Mouse (Mus musculus): ENCODE results near the gene Gm20388.
"Not testable (repeated sequence)": the region's sequence is repeated elsewhere in the genome, so short reads cannot be mapped to it uniquely, and the experiment has no call there.

Gm20388 gene

GRCm38 (mm10) chr8:120368191-120368590 lies 457.6 kb downstream of the Gm20388 start:
- DNase-seq (ENCODE audit: low read depth, low spot score): not testable (repeated sequence)

DNA sequence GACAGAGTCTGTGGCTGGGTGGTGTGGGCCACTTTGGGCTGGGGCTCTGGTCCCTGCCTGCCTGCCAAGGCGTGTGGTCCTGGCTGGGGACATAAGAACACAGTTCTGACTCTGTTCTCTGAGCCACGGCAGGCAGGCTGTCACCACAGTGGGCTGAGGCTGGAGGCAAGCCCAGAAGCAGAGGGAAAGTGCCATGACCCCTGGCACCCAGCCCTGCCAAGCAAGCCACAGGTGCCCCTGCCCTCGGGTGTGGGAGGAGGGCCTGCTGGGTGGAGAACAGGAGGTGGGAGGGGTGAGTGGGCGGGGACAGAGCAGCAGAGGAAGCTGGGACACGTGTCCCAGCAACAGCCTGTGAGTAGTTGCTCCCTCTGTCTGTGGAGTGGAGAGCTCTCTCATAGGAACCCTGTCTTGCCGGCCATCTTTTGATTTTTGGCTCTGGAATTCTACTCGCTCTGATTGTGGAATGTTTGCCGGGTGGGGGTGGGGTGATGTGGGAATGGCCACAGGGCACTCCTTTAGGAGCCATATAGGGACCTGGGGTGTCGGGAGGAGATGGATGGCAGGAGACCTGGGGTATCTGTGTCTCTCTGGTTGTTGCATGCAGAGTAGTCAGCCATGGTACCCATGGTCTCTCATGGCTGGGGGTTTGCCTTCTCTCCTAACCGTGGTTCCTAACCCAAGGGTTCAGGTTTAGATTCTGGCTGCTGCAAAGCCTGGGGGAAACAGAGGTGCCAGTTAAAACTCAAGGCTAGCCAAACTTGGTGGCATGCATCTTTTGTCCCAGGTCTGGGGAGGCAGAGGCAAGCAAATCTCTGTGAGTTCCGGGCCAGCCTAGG lies 458.4 kb downstream of the Gm20388 start:
- peak; percentile 43 for DNase-seq (ENCODE audit: low read depth, low spot score)

DNA sequence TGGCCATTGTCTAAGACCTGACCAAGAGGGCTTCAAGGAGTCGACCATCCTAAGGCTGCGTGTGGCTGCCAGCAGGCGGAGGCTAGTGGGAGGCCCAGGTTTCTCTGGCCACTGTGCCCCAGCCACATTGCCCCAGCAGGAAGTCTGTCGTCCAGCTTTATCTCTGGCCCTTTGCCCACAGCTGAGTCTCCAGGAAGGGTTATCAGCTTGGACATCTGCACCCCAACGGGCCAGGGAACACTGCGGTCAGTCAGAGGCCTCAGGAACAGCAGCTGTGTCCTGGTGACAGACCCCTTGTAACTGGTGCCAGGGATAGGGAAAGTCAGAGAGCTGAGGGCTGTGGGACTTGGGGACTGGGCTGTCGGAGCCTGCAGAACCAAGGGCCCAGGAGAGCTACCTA lies 459.3 kb downstream of the Gm20388 start:
- DNase-seq (ENCODE audit: low read depth, low spot score): no peak

- no peak for DNase-seq (ENCODE audit: low read depth, low spot score)
These were observed 459.8 kb downstream of the Gm20388 start for GRCm38 (mm10) chr8:120370461-120370860.

GRCm38 (mm10) chr8:120371146-120371545 lies 460.5 kb downstream of the Gm20388 start:
- no peak for DNase-seq (ENCODE audit: low read depth, low spot score)

DNA sequence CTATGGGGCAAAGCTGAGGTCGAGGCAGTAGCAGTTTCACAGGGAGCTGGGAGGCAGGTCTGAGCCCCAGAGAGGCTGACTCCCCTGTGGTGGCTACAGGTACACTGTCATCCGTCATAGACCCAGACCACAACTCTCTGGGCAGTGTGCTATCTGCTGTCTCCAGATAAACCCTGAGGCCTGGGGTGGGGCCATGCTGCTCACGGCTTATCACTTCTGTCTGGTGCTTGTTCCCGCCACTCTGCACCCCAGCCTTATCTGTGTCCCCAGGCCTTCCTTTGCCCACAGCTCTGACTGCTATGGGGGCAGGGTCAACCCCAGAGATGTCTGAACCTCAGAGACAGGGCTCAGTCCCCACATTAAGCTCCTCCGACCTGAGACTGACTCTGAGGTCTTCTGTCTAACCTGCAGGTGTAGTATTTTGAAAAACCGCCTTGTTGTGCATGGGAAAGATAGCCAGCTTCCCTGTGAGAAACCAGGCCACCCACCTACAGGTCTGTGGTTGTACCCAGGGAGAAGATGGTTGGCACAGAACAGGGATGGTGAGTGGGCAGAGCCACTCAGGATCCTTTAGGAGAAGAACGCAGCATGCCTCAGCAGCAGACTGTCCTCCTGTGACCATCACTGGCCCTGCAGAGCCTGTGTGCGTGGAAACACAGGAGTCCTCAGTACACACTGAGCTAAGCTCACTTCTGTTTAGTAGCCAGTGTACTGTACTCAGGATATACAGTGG lies 461.2 kb downstream of the Gm20388 start:
- DNase-seq (ENCODE audit: low read depth, low spot score): no peak

DNA sequence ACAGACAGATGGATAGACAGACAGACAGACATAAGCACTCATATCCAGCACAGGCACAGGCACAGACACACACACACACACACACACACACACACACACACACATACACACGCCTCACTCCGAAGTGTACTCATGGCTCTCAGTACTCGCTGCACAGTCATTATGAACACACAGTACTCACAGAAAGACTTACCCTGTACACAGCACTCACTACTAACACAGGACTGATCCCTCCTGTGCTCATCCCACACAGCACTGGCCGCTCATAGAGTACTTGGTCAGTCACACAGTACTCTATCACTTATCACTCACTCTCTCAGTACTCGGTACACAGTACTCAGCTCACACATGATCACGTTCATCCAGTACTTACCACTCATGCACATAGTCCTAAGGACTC lies 462.0 kb downstream of the Gm20388 start:
- no peak for DNase-seq (ENCODE audit: low read depth, low spot score)

- DNase-seq (ENCODE audit: low read depth, low spot score): no peak
These were observed 463.0 kb downstream of the Gm20388 start for GRCm38 (mm10) chr8:120373621-120374020.

DNA sequence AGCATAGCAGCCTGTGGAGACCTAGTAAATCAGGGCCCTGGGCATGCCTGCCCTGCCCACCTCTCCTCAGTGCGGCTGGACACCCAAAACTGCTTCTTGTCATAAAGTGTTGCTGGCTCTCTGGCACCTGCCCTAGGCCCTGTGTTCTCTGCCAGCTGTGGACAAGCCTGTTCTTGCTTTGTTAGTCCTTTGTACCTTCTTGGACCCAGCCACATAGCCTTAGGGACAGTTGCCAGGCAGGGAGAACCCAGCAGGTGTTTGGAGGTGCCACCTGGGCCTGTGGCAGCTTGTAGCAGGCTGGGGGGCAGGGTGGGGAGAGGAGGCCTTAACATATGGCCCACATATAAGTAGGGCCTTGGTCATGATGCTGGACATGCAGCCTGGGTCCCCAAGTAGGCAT lies 463.4 kb downstream of the Gm20388 start:
- no peak for DNase-seq (ENCODE audit: low read depth, low spot score)

GRCm38 (mm10) chr8:120374514-120374913 lies 463.9 kb downstream of the Gm20388 start:
- no peak for DNase-seq (ENCODE audit: low read depth, low spot score)

DNA sequence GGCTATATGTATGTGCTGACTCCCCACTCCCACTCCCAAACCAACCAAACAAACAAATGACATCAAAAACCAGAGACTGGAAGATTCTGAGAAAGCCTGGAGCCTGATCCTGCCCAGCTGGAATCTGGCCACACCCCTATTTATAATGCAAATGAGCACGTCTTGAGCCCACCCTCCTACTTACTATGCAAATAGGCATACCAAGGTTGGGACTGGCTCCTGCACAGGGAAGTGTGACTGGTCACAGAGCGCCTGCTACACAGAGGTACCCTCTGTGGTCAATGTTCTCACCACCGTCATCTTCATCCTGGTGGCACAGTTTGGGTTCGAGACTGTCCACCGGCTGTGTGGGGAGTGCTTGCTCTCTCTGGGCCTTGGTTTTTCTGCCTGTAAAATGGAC lies 464.5 kb downstream of the Gm20388 start:
- no peak for DNase-seq (ENCODE audit: low read depth, low spot score)

DNA sequence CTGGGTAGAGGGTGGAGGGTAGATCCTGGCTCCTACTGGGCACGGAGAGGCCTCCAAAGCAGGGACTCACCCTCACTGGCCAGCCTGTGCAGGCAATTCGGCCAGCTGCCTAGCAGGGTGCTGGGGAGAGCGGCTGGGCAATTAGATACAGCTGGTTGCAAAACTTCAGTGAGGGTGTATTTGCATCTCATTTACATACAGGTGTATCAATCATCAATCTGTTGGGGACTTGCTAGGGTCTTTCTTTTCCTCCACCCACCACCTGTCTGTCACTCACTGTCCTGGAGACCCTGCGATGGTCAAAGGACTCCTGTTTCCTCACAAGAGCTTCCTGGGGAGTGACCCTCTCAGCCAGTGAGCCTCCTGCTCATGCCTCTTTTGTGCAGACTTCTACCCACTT lies 465.6 kb downstream of the Gm20388 start:
- no peak for DNase-seq (ENCODE audit: low read depth, low spot score)

- no peak for DNase-seq (ENCODE audit: low read depth, low spot score)
These were observed 466.5 kb downstream of the Gm20388 start for GRCm38 (mm10) chr8:120376847-120377802.

DNA sequence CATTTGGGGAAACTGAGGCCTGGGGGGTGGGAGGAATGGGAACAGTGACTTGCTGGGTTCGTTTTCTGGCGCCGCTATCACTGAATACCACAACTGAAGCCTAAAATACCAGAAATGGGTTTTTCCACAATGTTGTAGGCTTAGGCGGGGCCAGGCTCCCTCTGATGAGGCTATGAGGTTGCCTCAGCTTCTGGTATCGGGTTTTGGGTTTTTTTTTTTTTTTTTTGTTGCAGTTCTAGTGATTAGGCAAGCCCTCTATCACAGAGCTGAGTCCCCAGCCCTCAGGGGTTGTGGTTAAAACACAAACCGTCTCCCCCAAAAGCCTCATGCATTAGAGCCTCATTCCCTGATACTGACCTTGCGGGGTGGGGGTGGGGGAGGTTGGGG lies 467.2 kb downstream of the Gm20388 start:
- DNase-seq (ENCODE audit: low read depth, low spot score): no peak

GRCm38 (mm10) chr8:120378306-120378705 lies 467.7 kb downstream of the Gm20388 start:
- no peak for DNase-seq (ENCODE audit: low read depth, low spot score)

GRCm38 (mm10) chr8:120379015-120379414 lies 468.4 kb downstream of the Gm20388 start:
- DNase-seq (ENCODE audit: low read depth, low spot score): no peak

DNA sequence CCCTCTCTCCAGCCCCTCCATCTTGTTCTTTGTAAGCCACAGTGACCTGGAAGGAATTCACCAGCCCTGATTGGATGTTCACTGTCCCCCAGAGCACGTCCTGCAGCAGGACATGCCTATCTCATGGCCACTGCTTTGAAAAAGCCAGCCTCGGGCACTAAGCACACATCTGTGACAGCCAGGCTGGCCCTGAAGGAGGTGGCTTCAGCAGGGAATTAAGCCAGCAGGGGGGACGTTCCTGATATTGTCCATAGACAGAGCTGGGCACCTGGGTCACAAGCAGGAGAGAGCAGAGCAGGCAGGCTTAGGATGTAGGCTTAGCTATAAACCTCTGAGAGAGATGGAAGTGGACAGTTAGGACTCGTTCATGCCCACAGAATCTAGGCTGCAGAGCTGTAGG lies 471.2 kb downstream of the Gm20388 start:
- peak; percentile 43 for DNase-seq (ENCODE audit: low read depth, low spot score)

- DNase-seq (ENCODE audit: low read depth, low spot score): peak; percentile 23
These were observed 472.0 kb downstream of the Gm20388 start for GRCm38 (mm10) chr8:120382436-120383203.

DNA sequence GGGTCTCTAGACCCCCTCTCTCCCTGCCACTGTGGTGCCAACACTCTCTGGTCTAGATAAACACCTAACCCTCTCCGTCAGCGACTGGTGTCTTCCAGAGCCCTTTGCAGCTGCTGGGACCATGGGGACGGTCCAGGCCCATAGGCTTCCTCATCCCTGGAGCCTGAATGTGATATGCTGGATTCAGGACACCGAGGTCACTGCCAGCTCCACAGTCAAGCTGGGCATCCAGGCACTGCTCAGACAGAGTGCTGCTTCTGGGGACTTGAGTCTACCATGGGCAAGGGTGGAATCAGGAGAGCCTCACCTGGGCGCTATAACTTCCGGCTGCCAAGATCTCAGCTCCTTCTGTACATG lies 472.5 kb downstream of the Gm20388 start:
- DNase-seq (ENCODE audit: low read depth, low spot score): no peak

- no peak for DNase-seq (ENCODE audit: low read depth, low spot score)
These were observed 473.1 kb downstream of the Gm20388 start for GRCm38 (mm10) chr8:120383713-120384112.

- no peak for DNase-seq (ENCODE audit: low read depth, low spot score)
These were observed 474.1 kb downstream of the Gm20388 start for GRCm38 (mm10) chr8:120384745-120385144.

Measured in retina, adult 2 months (tissue).